Mouse (Mus musculus) neural tube, embryonic 15.5 days (tissue): ENCODE measurements at regions not wholly inside any gene's neighbourhood (a gene's known extent, or its start where the extent isn't known, plus 50 kb on each side); places are given as distances from the start of the nearest gene placed in this dataset.

Experiments used
- ATAC-seq: fragments of 200-750 bp; cut with Nextera tagmentation; 2 replicates; pipeline ENCODE4 v1.8.0; 2017; ENCODE audit warnings: mild to moderate bottlenecking, moderate TSS enrichment, moderate library complexity; ENCODE audit not compliant: low FRiP score
- H3K27ac ChIP-seq: fragments of 300-500 bp; sonication (generic); replicated peaks from 2 replicates; pipeline ENCODE4 v1.5.1; 2015; ENCODE audit warnings: mild to moderate bottlenecking, inconsistent platforms
- H3K27me3 ChIP-seq: fragments of 300-500 bp; sonication (generic); replicated peaks from 2 replicates; pipeline ENCODE4 v1.6.1; 2015; ENCODE audit warnings: inconsistent platforms
- H3K36me3 ChIP-seq: fragments of 300-500 bp; sonication (generic); 2 replicates; pipeline ENCODE4 v1.6.1; 2015; ENCODE audit warnings: inconsistent platforms
- H3K4me1 ChIP-seq: fragments of 300-500 bp; sonication (generic); 2 replicates; pipeline ENCODE4 v1.6.1; 2015; ENCODE audit warnings: inconsistent platforms
- H3K4me2 ChIP-seq: fragments of 300-500 bp; sonication (generic); 2 replicates; pipeline ENCODE4 v1.6.1; 2015; ENCODE audit warnings: inconsistent platforms, mild to moderate bottlenecking, moderate library complexity
- H3K4me3 ChIP-seq: fragments of 300-500 bp; sonication (generic); replicated peaks from 2 replicates; pipeline ENCODE4 v1.5.1; 2015; ENCODE audit warnings: mild to moderate bottlenecking, inconsistent platforms
- H3K9ac ChIP-seq: fragments of 300-500 bp; sonication (generic); replicated peaks from 2 replicates; pipeline ENCODE4 v1.6.1; 2015; ENCODE audit warnings: mild to moderate bottlenecking, inconsistent platforms
- H3K9me3 ChIP-seq: fragments of 300-500 bp; sonication (generic); replicated peaks from 2 replicates; pipeline ENCODE4 v1.6.1; 2016; ENCODE audit warnings: inconsistent platforms
- WGBS: fragments of 180-500 bp; shearing (Covaris S2); methylation state at CpG from one replicate; pipeline ENCODE4 v1.1.7; 2015; ENCODE audit warnings: mixed read lengths; 5-methylcytosine and 5-hydroxymethylcytosine counted together

GRCm38 (mm10) chr1:129219098-129219497, 54.0 kb upstream of the Thsd7b start:
- Histone ChIP-seq H3K4me2 (no peak overlapping the region), H3K27ac (no peak overlapping the region), H3K9ac (no peak overlapping the region), H3K4me3 (no peak overlapping the region), H3K9me3 (no peaks in the 10 kb centered on the region), H3K4me1 (no peaks in the 10 kb centered on the region), H3K27me3 (no peaks in the 10 kb centered on the region), H3K36me3 (no peaks in the 10 kb centered on the region)
- ATAC-seq: no peak
- 89% methylated on average over 2 of the region's 2 CpGs for WGBS

GRCm38 (mm10) chr1:129208806-129209205, 64.3 kb upstream of the Thsd7b start:
- Histone ChIP-seq H3K4me3 (no peak overlapping the region), H3K4me1 (peaks cover 5% of the 10 kb centered on the region; the same call in 1 of the 2 replicates), H3K9ac (0 out of 2 replicates have a peak overlapping the region, but pooled peaks have one; percentile 20), H3K4me2 (no peak overlapping the region), H3K36me3 (no peaks in the 10 kb centered on the region), H3K27ac (peak overlapping the region; percentile 37; the same call in 1 of the 2 replicates), H3K27me3 (no peaks in the 10 kb centered on the region), H3K9me3 (no peaks in the 10 kb centered on the region)
- WGBS: 44% methylated on average over 1 of the region's 1 CpGs
- ATAC-seq: no peak

- peaks cover 5% of the 10 kb centered on the region; the same call in 1 of the 2 replicates for H3K4me1 ChIP-seq
- peak overlapping the region; percentile 37; the same call in 1 of the 2 replicates for H3K27ac ChIP-seq
- no peaks in the 10 kb centered on the region for H3K27me3 ChIP-seq
- H3K9ac ChIP-seq: 0 out of 2 replicates have a peak overlapping the region, but pooled peaks have one; percentile 20
- H3K4me2 ChIP-seq: no peak overlapping the region
- no peaks in the 10 kb centered on the region for H3K9me3 ChIP-seq
- WGBS: 3% methylated on average over 2 of the region's 2 CpGs
- no peak overlapping the region for H3K4me3 ChIP-seq
- ATAC-seq: peak; percentile 88
- no peaks in the 10 kb centered on the region for H3K36me3 ChIP-seq
These were observed 64.7 kb upstream of the Thsd7b start for GRCm38 (mm10) chr1:129208406-129208805.

- H3K9me3 ChIP-seq: no peaks in the 10 kb centered on the region
- H3K27ac ChIP-seq: no peak overlapping the region
- peaks cover 5% of the 10 kb centered on the region; the same call in 1 of the 2 replicates for H3K4me1 ChIP-seq
- H3K27me3 ChIP-seq: no peaks in the 10 kb centered on the region
- no peak overlapping the region for H3K9ac ChIP-seq
- H3K4me3 ChIP-seq: no peak overlapping the region
- H3K4me2 ChIP-seq: no peak overlapping the region
- WGBS: 64% methylated on average over 5 of the region's 5 CpGs
- no peaks in the 10 kb centered on the region for H3K36me3 ChIP-seq
- no peak for ATAC-seq
These were observed 65.4 kb upstream of the Thsd7b start for GRCm38 (mm10) chr1:129207674-129208073.

GRCm38 (mm10) chr1:129180174-129180759, 92.8 kb upstream of the Thsd7b start:
- WGBS: 86% methylated on average over 3 of the region's 3 CpGs
- Histone ChIP-seq H3K4me3 (no peak overlapping the region), H3K9me3 (no peaks in the 10 kb centered on the region), H3K4me2 (no peak overlapping the region), H3K4me1 (no peaks in the 10 kb centered on the region), H3K27ac (no peak overlapping the region), H3K9ac (no peak overlapping the region), H3K36me3 (no peaks in the 10 kb centered on the region), H3K27me3 (no peaks in the 10 kb centered on the region)
- ATAC-seq: no peak

GRCm38 (mm10) chr1:129169936-129170335, 103.2 kb upstream of the Thsd7b start:
- WGBS: 86% methylated on average over 8 of the region's 8 CpGs

GRCm38 (mm10) chr1:129150643-129151042, 122.5 kb upstream of the Thsd7b start:
- no peak overlapping the region for H3K27ac ChIP-seq
- ATAC-seq: peak; percentile 83
- H3K36me3 ChIP-seq: no peaks in the 10 kb centered on the region
- no peak overlapping the region for H3K9ac ChIP-seq
- WGBS: 61% methylated on average over 1 of the region's 1 CpGs
- peaks cover 6% of the 10 kb centered on the region for H3K4me1 ChIP-seq
- no peak overlapping the region for H3K4me3 ChIP-seq
- no peak overlapping the region for H3K4me2 ChIP-seq
- no peaks in the 10 kb centered on the region for H3K9me3 ChIP-seq
- H3K27me3 ChIP-seq: no peaks in the 10 kb centered on the region

More at GRCm38 (mm10) chr1:129169936-129170335, 103.2 kb upstream of the Thsd7b start:
- no peak for ATAC-seq
- H3K27me3 ChIP-seq: no peaks in the 10 kb centered on the region
- H3K4me2 ChIP-seq: no peak overlapping the region
- H3K9ac ChIP-seq: no peak overlapping the region
- H3K4me3 ChIP-seq: no peak overlapping the region
- H3K36me3 ChIP-seq: no peaks in the 10 kb centered on the region
- no peaks in the 10 kb centered on the region for H3K4me1 ChIP-seq
- H3K27ac ChIP-seq: no peak overlapping the region
- no peaks in the 10 kb centered on the region for H3K9me3 ChIP-seq

GRCm38 (mm10) chr1:129148733-129149388, 124.2 kb upstream of the Thsd7b start:
- H3K27me3 ChIP-seq: no peaks in the 10 kb centered on the region
- no peak overlapping the region for H3K4me3 ChIP-seq
- 48% methylated on average over 7 of the region's 7 CpGs for WGBS
- H3K4me2 ChIP-seq: no peak overlapping the region
- no peak for ATAC-seq
- H3K4me1 ChIP-seq: peaks cover 6% of the 10 kb centered on the region
- H3K9ac ChIP-seq: no peak overlapping the region
- H3K27ac ChIP-seq: no peak overlapping the region
- H3K36me3 ChIP-seq: no peaks in the 10 kb centered on the region
- no peaks in the 10 kb centered on the region for H3K9me3 ChIP-seq

GRCm38 (mm10) chr1:129146395-129147094, 126.6 kb upstream of the Thsd7b start:
- no peaks in the 10 kb centered on the region for H3K36me3 ChIP-seq
- no peaks in the 10 kb centered on the region for H3K9me3 ChIP-seq
- WGBS: 46% methylated on average over 4 of the region's 4 CpGs
- H3K27me3 ChIP-seq: no peaks in the 10 kb centered on the region
- H3K4me3 ChIP-seq: no peak overlapping the region
- H3K9ac ChIP-seq: no peak overlapping the region
- no peak for ATAC-seq
- H3K4me2 ChIP-seq: no peak overlapping the region
- peaks cover 6% of the 10 kb centered on the region for H3K4me1 ChIP-seq
- no peak overlapping the region for H3K27ac ChIP-seq

- Histone ChIP-seq H3K27me3 (no peaks in the 10 kb centered on the region), H3K4me1 (no peaks in the 10 kb centered on the region), H3K4me3 (no peak overlapping the region), H3K9me3 (no peaks in the 10 kb centered on the region; the same call in 1 of the 2 replicates), H3K9ac (no peak overlapping the region), H3K36me3 (no peaks in the 10 kb centered on the region), H3K4me2 (no peak overlapping the region), H3K27ac (no peak overlapping the region)
- no peak for ATAC-seq
- 85% methylated on average over 7 of the region's 7 CpGs for WGBS
These were observed 134.3 kb upstream of the Thsd7b start for GRCm38 (mm10) chr1:129138783-129139182.

- 69% methylated on average over 1 of the region's 1 CpGs for WGBS
- no peaks in the 10 kb centered on the region for H3K27me3 ChIP-seq
- H3K4me3 ChIP-seq: no peak overlapping the region
- H3K9me3 ChIP-seq: no peaks in the 10 kb centered on the region
- no peaks in the 10 kb centered on the region for H3K4me1 ChIP-seq
- ATAC-seq: no peak
- no peak overlapping the region for H3K27ac ChIP-seq
- no peak overlapping the region for H3K9ac ChIP-seq
- no peak overlapping the region for H3K4me2 ChIP-seq
- H3K36me3 ChIP-seq: no peaks in the 10 kb centered on the region
These were observed 166.0 kb upstream of the Thsd7b start for GRCm38 (mm10) chr1:129106961-129107557.
